8 mouse cellular contexts compared by ENCODE assay signal in the genomic region with DNA sequence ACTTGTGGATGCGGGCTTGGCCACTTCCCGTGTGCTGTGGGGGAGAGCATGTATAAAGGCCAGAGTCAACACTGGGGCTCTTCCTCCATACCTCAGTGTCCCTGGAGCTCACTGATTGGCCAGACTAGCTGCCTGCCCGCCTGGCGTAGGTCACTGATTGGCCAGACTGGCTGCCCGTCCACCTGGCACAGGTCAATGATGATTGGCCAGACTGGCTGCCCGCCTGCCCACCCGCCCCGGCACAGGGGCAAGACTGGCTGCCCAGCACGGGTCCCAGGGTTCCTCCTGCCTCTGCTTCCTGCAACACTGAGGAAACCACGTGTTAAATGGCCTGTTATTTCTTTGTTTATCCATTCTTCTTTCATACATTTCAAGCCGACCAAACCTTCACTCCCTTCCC.
DNase-seq lines count a peak whose midpoint lies in the region; ATAC-seq and TF ChIP-seq lines count a peak whose summit lies in the region.

No protein-coding gene starts in this region.

- H3K4me3 ChIP-seq in midbrain, embryonic 12.5 days = 0 out of 2 replicates have a peak overlapping the region, but pooled peaks have one; percentile 9
- no peak overlapping the region for H3K4me3 ChIP-seq in midbrain, postnatal 0 days (ENCODE audit: low read depth, low read length)
- H3K4me3 ChIP-seq in liver, embryonic 13.5 days (replicated peaks) = peak overlapping the region; percentile 32; the same call in 1 of the 2 replicates

- H3K9ac ChIP-seq in midbrain, embryonic 12.5 days (replicated peaks) = no peak overlapping the region
- H3K9ac ChIP-seq in midbrain, postnatal 0 days (replicated peaks; ENCODE audit: low read length, poor library complexity, severe bottlenecking) = no peak overlapping the region
- no peak overlapping the region for H3K9ac ChIP-seq in liver, embryonic 13.5 days

- no peak overlapping the region; the same call in 1 of the 2 replicates for H3K4me2 ChIP-seq in midbrain, embryonic 12.5 days (replicated peaks)
- no peak overlapping the region for H3K4me2 ChIP-seq in midbrain, postnatal 0 days (ENCODE audit: low read depth, low read length, poor library complexity, severe bottlenecking)
- peak overlapping the region; percentile 41 for H3K4me2 ChIP-seq in liver, embryonic 13.5 days

- H3K27ac ChIP-seq in midbrain, embryonic 12.5 days (replicated peaks) = no peak overlapping the region
- H3K27ac ChIP-seq in midbrain, postnatal 0 days (ENCODE audit: low read depth, low read length) = no peak overlapping the region
- H3K27ac ChIP-seq in liver, embryonic 13.5 days = no peak overlapping the region

- no peak for DNase-seq in midbrain, postnatal 0 days (ENCODE audit: low spot score)
- peak; percentile 65 for DNase-seq in embryo, embryonic 10.5 days (ENCODE audit: low spot score)
- peak; percentile 69 for DNase-seq in heart, postnatal 4 days
- peak; percentile 74 for DNase-seq in liver, embryonic 13.5 days
- DNase-seq in yolk sac, embryonic 10.5 days (ENCODE audit: low spot score) = peak; percentile 62
- no peak for DNase-seq in right cerebral cortex, adult 18-20 months
- DNase-seq in adrenal gland, postnatal 4 days (ENCODE audit: low spot score in 2 of 2) = no peak

- peaks cover 60% of the 10 kb centered on the region for H3K4me1 ChIP-seq in midbrain, embryonic 12.5 days
- H3K4me1 ChIP-seq in midbrain, postnatal 0 days (ENCODE audit: insufficient read depth, low read length) = peaks cover 12% of the 10 kb centered on the region; the same call in 1 of the 2 replicates
- H3K4me1 ChIP-seq in liver, embryonic 13.5 days (replicated peaks) = peaks cover 8% of the 10 kb centered on the region

- no peaks in the 10 kb centered on the region for H3K9me3 ChIP-seq in midbrain, embryonic 12.5 days
- no peaks in the 10 kb centered on the region for H3K9me3 ChIP-seq in midbrain, postnatal 0 days (ENCODE audit: low read length)
- no peaks in the 10 kb centered on the region for H3K9me3 ChIP-seq in liver, embryonic 13.5 days (replicated peaks)

- peaks cover 9% of the 10 kb centered on the region for H3K36me3 ChIP-seq in midbrain, embryonic 12.5 days
- 0 out of 2 replicates have a peak, but pooled peaks cover 10% of the 10 kb centered on the region for H3K36me3 ChIP-seq in midbrain, postnatal 0 days (ENCODE audit: insufficient read depth, low read length)
- H3K36me3 ChIP-seq in liver, embryonic 13.5 days = no peaks in the 10 kb centered on the region

- peaks cover 18% of the 10 kb centered on the region for H3K27me3 ChIP-seq in midbrain, embryonic 12.5 days
- no peaks in the 10 kb centered on the region for H3K27me3 ChIP-seq in midbrain, postnatal 0 days (ENCODE audit: insufficient read depth, low read length)
- peaks cover 4% of the 10 kb centered on the region; the same call in 1 of the 2 replicates for H3K27me3 ChIP-seq in liver, embryonic 13.5 days

- 48% methylated on average over 11 of the region's 11 CpGs for WGBS in midbrain, embryonic 12.5 days
- 51% methylated on average over 11 of the region's 11 CpGs for WGBS in midbrain, postnatal 0 days
- WGBS in liver, embryonic 13.5 days (ENCODE audit: insufficient replicate concordance) = 29% methylated on average over 11 of the region's 11 CpGs

- ATAC-seq in midbrain, embryonic 12.5 days (ENCODE audit: low FRiP score, low read depth) = 0 out of 2 replicates have a peak, but pooled peaks have one; percentile 31
- ATAC-seq in midbrain, postnatal 0 days (ENCODE audit: low FRiP score) = no peak
- ATAC-seq in liver, embryonic 13.5 days (ENCODE audit: low read depth) = peak; percentile 89

- TF ChIP-seq CTCF in midbrain, postnatal 0 days (IDR thresholded peaks at IDR 0.05) = no peak

Comparison
In these comparisons a context has a peak if more than half of its experiments do, and no peak if none do; other contexts are left out.
1. DNase-seq: peak in embryo, embryonic 10.5 days (single experiment), heart, postnatal 4 days (single experiment), liver, embryonic 13.5 days (single experiment) and yolk sac, embryonic 10.5 days (single experiment); none in midbrain, postnatal 0 days (single experiment), right cerebral cortex, adult 18-20 months (single experiment) and adrenal gland, postnatal 4 days (0 of 2).